Mouse (Mus musculus) kidney, postnatal 0 days (tissue): Measurements from ENCODE around the gene Ccnd3. TPM values are rescaled to one million over a fixed set of nuclear protein-coding genes. Genes with fewer than 3 reads are reported as not detected.

Experiments used
- ATAC-seq: fragments of 200-750 bp; cut with Nextera tagmentation; replicated peaks from 2 replicates; pipeline ENCODE4 v1.8.0; 2017; ENCODE audit warnings: low read depth, moderate number of reproducible peaks, moderate TSS enrichment, moderate library complexity; ENCODE audit not compliant: low FRiP score
- DNase-seq: peaks from one replicate; pipeline ENCODE4 v3.0.0-alpha.2; 2016; ENCODE audit warnings: low spot score
- H3K27ac ChIP-seq: fragments of 300-500 bp; sonication (generic); 2 replicates; pipeline ENCODE4 v1.5.1; 2014; ENCODE audit warnings: mild to moderate bottlenecking
- H3K27me3 ChIP-seq: fragments of 300-500 bp; sonication (generic); 2 replicates; pipeline ENCODE4 v1.6.1; 2014; ENCODE audit warnings: low read length, mixed read lengths; ENCODE audit not compliant: insufficient read depth
- H3K36me3 ChIP-seq: fragments of 300-500 bp; sonication (generic); 2 replicates; pipeline ENCODE4 v1.6.1; 2014; ENCODE audit warnings: low read length, mixed read lengths; ENCODE audit not compliant: insufficient read depth
- H3K4me1 ChIP-seq: fragments of 300-500 bp; sonication (generic); replicated peaks from 2 replicates; pipeline ENCODE4 v1.6.1; 2014; ENCODE audit warnings: antibody characterized with exemption, low read length, mixed read lengths; ENCODE audit not compliant: insufficient read depth
- H3K4me2 ChIP-seq: fragments of 300-500 bp; sonication (generic); 2 replicates; pipeline ENCODE4 v1.6.1; 2014; ENCODE audit warnings: mild to moderate bottlenecking, low read length, moderate library complexity, mixed read lengths
- H3K4me3 ChIP-seq: fragments of 300-500 bp; sonication (generic); replicated peaks from 2 replicates; pipeline ENCODE4 v1.5.1; 2014; ENCODE audit warnings: low read depth, low read length
- H3K9ac ChIP-seq: fragments of 300-500 bp; sonication (generic); 2 replicates; pipeline ENCODE4 v1.6.1; 2014; ENCODE audit warnings: low read depth, low read length
- H3K9me3 ChIP-seq: fragments of 300-500 bp; sonication (generic); replicated peaks from 2 replicates; pipeline ENCODE4 v1.6.1; 2016; ENCODE audit warnings: low read length, inconsistent platforms, mixed read lengths
- CTCF ChIP-seq: IDR thresholded peaks from 2 replicates; pipeline ENCODE4 v1.5.1; 2016; ENCODE audit warnings: antibody characterized with exemption, low read depth, mild to moderate bottlenecking, moderate library complexity
- WGBS: fragments of 180-500 bp; shearing (Covaris S2); extraction: QIAGEN DNeasy Blood & Tissue Kit; methylation state at CpG from one replicate; pipeline ENCODE4 v1.1.7; 2014; 5-methylcytosine and 5-hydroxymethylcytosine counted together
- polyA plus RNA-seq: library from polyadenylated mRNA; unstranded; fragments of >200 nt; fragmentation: Nextera tagmentation; extraction: Ambion mirVana; gene quantifications from 2 replicates; pipeline ENCODE4 v1.2.1, GENCODE M21; 2015

The Ccnd3 gene
- polyA plus RNA-seq, 1 experiment from 2014 or later = 202 TPM

GRCm38 (mm10) chr17:47642992-47643391 is 138.1 kb downstream of the Ccnd3 start:
- H3K9me3 ChIP-seq = no peaks in the 10 kb centered on the region
- no peaks in the 10 kb centered on the region for H3K4me1 ChIP-seq
- no peak overlapping the region for H3K4me3 ChIP-seq
- H3K27ac ChIP-seq = no peak overlapping the region
- 77% methylated on average over 2 of the region's 2 CpGs for WGBS
- no peaks in the 10 kb centered on the region for H3K27me3 ChIP-seq
- no peak for ATAC-seq
- DNase-seq = no peak
- no peak overlapping the region for H3K9ac ChIP-seq
- H3K36me3 ChIP-seq = no peaks in the 10 kb centered on the region
- TF ChIP-seq CTCF = peak; percentile 34
- H3K4me2 ChIP-seq = no peak overlapping the region

GRCm38 (mm10) chr17:47646683-47647082 is 141.8 kb downstream of the Ccnd3 start:
- no peak overlapping the region for H3K4me3 ChIP-seq
- H3K27ac ChIP-seq = no peak overlapping the region
- 94% methylated on average over 1 of the region's 1 CpGs for WGBS
- no peak overlapping the region for H3K4me2 ChIP-seq
- no peaks in the 10 kb centered on the region for H3K9me3 ChIP-seq
- H3K9ac ChIP-seq = no peak overlapping the region
- peak; percentile 71 for DNase-seq
- ATAC-seq = no peak
- peak; percentile 81 for TF ChIP-seq CTCF
- no peaks in the 10 kb centered on the region for H3K4me1 ChIP-seq
- no peaks in the 10 kb centered on the region for H3K36me3 ChIP-seq
- no peaks in the 10 kb centered on the region for H3K27me3 ChIP-seq

- TF ChIP-seq CTCF = no peak
- Histone ChIP-seq H3K27me3 (no peaks in the 10 kb centered on the region), H3K9me3 (no peaks in the 10 kb centered on the region), H3K9ac (no peak overlapping the region), H3K4me1 (no peaks in the 10 kb centered on the region), H3K36me3 (no peaks in the 10 kb centered on the region), H3K4me3 (no peak overlapping the region), H3K27ac (no peak overlapping the region), H3K4me2 (no peak overlapping the region)
- DNase-seq = no peak
- no peak for ATAC-seq
- 67% methylated on average over 4 of the region's 4 CpGs for WGBS
These were observed 144.1 kb downstream of the Ccnd3 start for GRCm38 (mm10) chr17:47648966-47649365.

Other genes starting within 250 kb of the Ccnd3 start
- 84.4 and 86.9 TPM in 2 replicates for gene Mrps10, start 136.2 kb upstream of the Ccnd3 start, polyA plus RNA-seq
- gene Guca1b, start 119.7 kb upstream of the Ccnd3 start, polyA plus RNA-seq = 6.0 and 6.3 TPM in 2 replicates
- 3.9 and 4.5 TPM in 2 replicates for gene Guca1a, start 104.5 kb upstream of the Ccnd3 start, polyA plus RNA-seq
- gene AI661453, start 68.4 kb upstream of the Ccnd3 start, polyA plus RNA-seq = 2.2 and 2.4 TPM in 2 replicates
- gene 1700001C19Rik, start 67.7 kb upstream of the Ccnd3 start, polyA plus RNA-seq = 0.45 and 0.47 TPM in 2 replicates
- gene Taf8, start 2.8 kb upstream of the Ccnd3 start, polyA plus RNA-seq = 21.4 and 24.9 TPM in 2 replicates
- gene Bysl, start 106.4 kb downstream of the Ccnd3 start, polyA plus RNA-seq = 14.7 and 15.7 TPM in 2 replicates
- gene Med20, start 106.5 kb downstream of the Ccnd3 start, polyA plus RNA-seq = 37.6 and 37.9 TPM in 2 replicates
- gene Gm20517, start 106.5 kb downstream of the Ccnd3 start, polyA plus RNA-seq = 1.5 and 1.8 TPM in 2 replicates
- gene Usp49, start 125.6 kb downstream of the Ccnd3 start, polyA plus RNA-seq = 2.9 and 4.1 TPM in 2 replicates
- 450 and 462 TPM in 2 replicates for gene Tomm6, start 183.3 kb downstream of the Ccnd3 start, polyA plus RNA-seq
- gene Frs3, start 184.0 kb downstream of the Ccnd3 start, polyA plus RNA-seq = 6.8 and 8.3 TPM in 2 replicates
- gene Gm21981, start 189.4 kb downstream of the Ccnd3 start, polyA plus RNA-seq = 0.25 and 0.36 TPM in 2 replicates
- gene Prickle4, start 189.7 kb downstream of the Ccnd3 start, polyA plus RNA-seq = 1.1 and 1.2 TPM in 2 replicates
- 0.08 and 0.09 TPM in 2 replicates for gene Pgc, start 221.8 kb downstream of the Ccnd3 start, polyA plus RNA-seq
- 23.0 and 23.1 TPM in 2 replicates for gene Tfeb, start 232.0 kb downstream of the Ccnd3 start, polyA plus RNA-seq